Mouse (Mus musculus) urinary bladder, postnatal 25 days (tissue): ENCODE data around the gene Ddi2.

Experiments
- DNase-seq: peaks from one replicate; pipeline ENCODE4 v3.0.0; 2022; ENCODE audit warnings: low spot score

Ddi2 gene

GRCm38 (mm10) chr4:141688505-141688904 lies 34.7 kb downstream of the Ddi2 start:
- DNase-seq = no peak

GRCm38 (mm10) chr4:141686525-141686924 lies 36.7 kb downstream of the Ddi2 start:
- DNase-seq = no peak

- no peak for DNase-seq
Observed at GRCm38 (mm10) chr4:141686093-141686492, 37.1 kb downstream of the Ddi2 start.

- DNase-seq = no peak
Observed at GRCm38 (mm10) chr4:141685499-141685898, 37.7 kb downstream of the Ddi2 start, which contains the start of gene Rsc1a1. Gene Rsc1a1, minus strand, starts transcription at chr4:141685599.

GRCm38 (mm10) chr4:141682706-141683230 lies 40.5 kb downstream of the Ddi2 start:
- DNase-seq = no peak

GRCm38 (mm10) chr4:141681767-141682166 lies 41.5 kb downstream of the Ddi2 start:
- DNase-seq = peak; percentile 22

GRCm38 (mm10) chr4:141680892-141681291 lies 42.3 kb downstream of the Ddi2 start:
- DNase-seq = no peak

- no peak for DNase-seq
Observed at GRCm38 (mm10) chr4:141679016-141679415, 44.2 kb downstream of the Ddi2 start.

- DNase-seq = no peak
Observed at GRCm38 (mm10) chr4:141676462-141676979, 46.7 kb downstream of the Ddi2 start.

GRCm38 (mm10) chr4:141672325-141672724 lies 50.9 kb downstream of the Ddi2 start:
- DNase-seq = no peak

- DNase-seq = no peak
Observed at GRCm38 (mm10) chr4:141671389-141671788, 51.8 kb downstream of the Ddi2 start.

- no peak for DNase-seq
Observed at GRCm38 (mm10) chr4:141669898-141670712, 53.1 kb downstream of the Ddi2 start.

- DNase-seq = no peak
Observed at GRCm38 (mm10) chr4:141664799-141665198, 58.4 kb downstream of the Ddi2 start, which contains the start of gene Plekhm2. Gene Plekhm2, minus strand, starts transcription at chr4:141664899.

GRCm38 (mm10) chr4:141664011-141664745 lies 59.0 kb downstream of the Ddi2 start:
- DNase-seq = peak; percentile 73

- peak; percentile 38 for DNase-seq
Observed at GRCm38 (mm10) chr4:141663122-141663931, 59.9 kb downstream of the Ddi2 start.

GRCm38 (mm10) chr4:141660884-141661283 lies 62.3 kb downstream of the Ddi2 start:
- no peak for DNase-seq

- no peak for DNase-seq
Observed at GRCm38 (mm10) chr4:141659739-141660138, 63.5 kb downstream of the Ddi2 start.

GRCm38 (mm10) chr4:141658846-141659484 lies 64.3 kb downstream of the Ddi2 start:
- no peak for DNase-seq

GRCm38 (mm10) chr4:141656932-141657331 lies 66.3 kb downstream of the Ddi2 start:
- DNase-seq = no peak

GRCm38 (mm10) chr4:141655908-141656608 lies 67.2 kb downstream of the Ddi2 start:
- DNase-seq = no peak

- DNase-seq = no peak
Observed at GRCm38 (mm10) chr4:141654509-141654908, 68.7 kb downstream of the Ddi2 start.
